Mouse (Mus musculus) kidney, postnatal 14 days (tissue): Measurements from ENCODE around the gene Gm21834.

ENCODE experiments used
- DNase-seq: peaks from one replicate; pipeline ENCODE4 v3.0.0; 2022; ENCODE audit warnings: mixed read lengths

Gm21834 gene

DNA sequence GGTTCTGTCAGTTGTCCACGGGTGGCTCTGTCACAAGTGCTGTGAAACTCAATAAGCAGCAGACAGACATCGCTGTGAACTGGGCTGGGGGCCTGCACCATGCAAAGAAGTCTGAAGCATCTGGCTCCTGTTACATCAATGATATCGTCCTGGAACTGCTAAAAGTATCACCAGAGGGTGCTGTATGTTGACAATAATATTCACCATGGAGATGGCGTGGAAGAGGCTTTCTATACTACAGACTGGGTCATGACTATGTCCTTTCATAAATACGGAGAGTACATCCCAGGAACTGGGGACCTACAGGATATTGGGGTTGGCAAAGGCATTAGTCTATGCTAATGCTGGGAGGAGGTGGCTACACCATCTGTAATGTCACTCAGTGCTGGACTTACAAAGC is at the start of gene Gm21834:
TSS of gene Gm21834 (minus strand) at position 101 of the 400 bp plus-strand sequence.
- no peak for DNase-seq

DNA sequence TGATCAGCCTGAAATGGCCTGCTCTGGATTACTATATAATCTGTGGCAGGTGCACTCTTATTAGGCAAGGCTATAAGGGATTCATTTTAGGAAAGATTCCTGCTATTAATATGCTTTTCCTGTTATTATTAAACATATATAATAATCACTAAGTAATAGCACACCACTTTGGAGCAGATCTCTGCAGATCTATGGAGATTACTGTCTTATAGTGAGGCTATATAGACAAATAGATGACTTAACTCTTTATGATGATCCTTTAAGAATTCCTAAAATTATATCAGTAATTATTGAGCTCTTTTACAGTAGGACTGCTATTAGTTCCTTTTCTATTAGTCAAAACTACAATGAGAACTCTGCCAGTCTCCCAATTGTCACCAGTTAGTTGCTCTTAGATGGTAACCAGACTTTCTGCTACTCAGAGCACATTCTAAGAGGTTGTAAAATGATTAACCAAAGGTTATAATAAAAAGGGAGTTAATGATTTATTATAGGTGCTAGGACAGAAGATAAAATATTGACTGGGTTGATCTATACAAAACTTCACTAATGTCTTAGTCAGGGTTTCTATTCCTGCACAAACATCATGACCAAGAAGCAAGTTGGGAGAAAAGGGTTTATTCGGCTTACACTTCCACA is 46.3 kb upstream of the Gm21834 start:
- no peak for DNase-seq

DNA sequence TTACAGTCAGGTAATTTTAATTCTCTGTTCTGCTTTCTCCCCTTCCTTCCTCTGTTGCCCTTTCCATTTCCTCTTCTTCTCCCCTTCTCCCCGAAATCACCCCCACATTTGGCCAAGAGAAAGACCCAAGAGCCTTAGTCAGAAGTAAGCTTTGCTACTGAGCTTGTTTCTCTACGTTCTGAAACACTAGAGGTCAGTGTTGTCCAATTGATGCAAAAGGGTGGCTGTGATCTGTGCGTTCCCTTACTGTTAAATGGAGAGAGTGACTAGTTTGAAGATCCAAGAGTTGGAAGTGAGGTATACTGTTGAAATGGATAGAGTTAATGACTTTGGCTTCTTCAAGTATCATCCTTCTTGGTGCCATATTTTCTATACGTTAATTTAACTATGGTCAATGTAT is 28.9 kb upstream of the Gm21834 start:
- DNase-seq: no peak

DNA sequence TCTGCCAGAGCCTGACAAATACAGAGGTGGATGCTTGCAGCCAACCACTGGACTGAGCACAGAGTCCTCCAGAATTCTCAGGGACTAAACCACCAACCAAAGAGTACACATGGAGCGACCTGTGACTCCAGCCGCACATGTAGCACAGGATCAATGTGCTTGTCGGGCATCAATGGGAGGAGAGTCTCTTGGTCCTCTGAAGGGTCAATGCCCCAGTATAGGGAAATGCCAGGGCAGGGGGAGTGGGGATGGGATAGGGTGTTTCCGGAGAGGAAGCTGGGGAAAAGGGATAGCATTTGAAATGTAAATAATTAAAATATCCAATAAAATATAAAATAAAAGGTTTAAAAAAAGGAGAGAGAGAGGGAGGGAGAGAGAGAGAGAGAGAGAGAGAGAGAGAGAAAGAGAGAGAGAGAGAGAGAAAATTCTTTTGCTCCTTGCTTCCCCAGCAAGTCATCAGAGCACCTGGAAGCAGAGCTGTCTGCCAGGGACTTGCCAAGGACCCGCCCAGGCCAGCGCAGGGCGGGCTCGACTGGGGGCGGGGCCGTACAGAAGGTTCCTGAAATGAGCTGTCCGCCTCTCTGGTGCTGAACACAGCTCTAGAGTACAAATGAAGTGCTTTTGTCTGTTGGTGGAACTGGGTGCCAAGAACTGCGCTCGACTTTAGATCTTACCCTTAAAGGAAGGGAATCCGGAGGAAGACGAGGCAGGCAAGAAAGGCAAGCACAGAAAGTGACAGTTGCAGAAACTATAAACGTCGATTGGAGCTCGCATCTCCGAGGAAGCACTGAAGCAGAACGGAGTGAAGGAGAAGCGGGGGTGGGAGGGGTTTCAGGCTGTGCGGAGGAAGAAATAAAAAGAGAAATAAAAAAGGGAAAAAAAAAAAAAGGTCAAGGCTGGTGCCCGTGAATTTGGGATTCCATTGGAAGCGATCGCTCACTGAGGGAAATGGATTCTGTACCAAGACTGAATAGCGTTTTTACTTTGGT is 26.9 kb upstream of the Gm21834 start, which contains the start of gene Cntnap5c:
TSS of gene Cntnap5c (plus strand) at position 949 of the 989 bp plus-strand sequence.
- peak; percentile 40 for DNase-seq

DNA sequence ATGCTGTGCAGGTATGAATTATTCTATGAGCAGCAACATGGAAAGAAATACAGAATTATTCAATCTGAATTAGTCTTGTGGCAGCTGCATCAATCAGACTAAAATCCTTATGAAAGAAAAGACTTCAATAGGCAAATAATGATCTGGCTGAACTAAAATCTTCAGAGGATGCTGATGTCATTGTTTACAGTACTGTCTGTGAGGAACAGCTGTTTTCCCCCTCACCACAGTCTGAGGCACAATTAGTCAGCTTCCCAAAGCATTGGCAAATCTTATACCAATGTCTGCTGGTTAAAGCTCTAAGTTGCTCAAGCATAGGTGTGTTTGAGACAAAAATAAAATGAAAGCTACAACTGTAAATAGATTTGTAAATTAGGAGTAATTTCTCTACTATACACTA is 25.3 kb upstream of the Gm21834 start:
- DNase-seq: no peak

DNA sequence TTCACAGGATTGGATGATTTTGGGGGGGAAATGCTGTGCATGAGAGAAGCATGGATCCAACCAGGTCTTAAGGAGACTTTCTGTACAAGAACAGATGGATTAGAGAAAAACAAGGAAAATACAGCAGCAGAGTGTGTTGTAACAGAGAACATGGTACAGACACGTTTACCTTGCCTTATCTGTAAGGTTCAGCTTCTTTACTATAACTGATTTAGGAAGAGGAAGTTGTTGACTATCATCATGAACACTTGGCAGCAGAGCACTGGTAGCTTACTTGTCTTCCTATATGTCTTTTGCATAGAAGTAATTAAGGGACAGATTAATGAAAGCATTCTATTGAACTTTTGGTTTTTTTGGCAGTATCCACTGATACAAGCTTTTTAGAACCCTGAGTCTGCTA is 16.0 kb upstream of the Gm21834 start:
- DNase-seq: no peak

DNA sequence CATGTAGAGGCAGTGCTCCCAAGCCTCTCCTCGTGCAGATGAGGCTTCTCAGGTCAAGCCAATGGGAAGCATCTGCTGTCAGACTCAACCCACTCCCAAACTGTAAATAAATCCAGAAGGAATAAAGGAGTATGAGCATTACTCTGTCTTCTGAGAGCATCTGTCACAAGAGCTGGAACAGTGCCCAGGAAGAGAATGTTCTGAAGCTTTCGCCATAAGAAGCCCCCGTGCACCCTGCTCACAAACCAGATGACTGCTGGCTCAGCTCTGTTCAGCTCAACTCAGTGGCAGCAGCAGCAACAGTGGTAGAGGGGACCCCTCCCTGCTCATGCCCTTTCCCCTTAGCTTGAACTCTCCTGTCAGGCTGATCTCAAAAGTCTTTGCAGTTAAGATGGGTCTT is 47.2 kb downstream of the Gm21834 start:
- no peak for DNase-seq
